Mouse (Mus musculus) inflammation-experienced regulatory T-cells, adult 16 weeks (primary cell): Measurements from ENCODE around the gene Slc36a4. TPM values are rescaled to one million over a fixed set of nuclear protein-coding genes. Genes with fewer than 3 reads are reported as not detected.

ENCODE experiments used
- polyA plus RNA-seq: library from polyadenylated mRNA; unstranded; fragments of 100-300 nt; shearing (Covaris generic); gene quantifications from one replicate; pipeline ENCODE4 v1.2.1, GENCODE M21; 2017

The Slc36a4 gene
- polyA plus RNA-seq: 17.5 TPM

GRCm38 (mm10) chr9:15709599-15710381, at the start of gene Slc36a4:
Gene Slc36a4 (plus strand): TSS chr9:15709738.

Other genes starting within 250 kb of the Slc36a4 start
- gene Smco4, start 216.3 kb upstream of the Slc36a4 start, polyA plus RNA-seq: 24.4 TPM
- 0.51 TPM for gene Deup1, start 81.8 kb upstream of the Slc36a4 start, polyA plus RNA-seq
- not detected for gene Mtnr1b, start 164.8 kb downstream of the Slc36a4 start, polyA plus RNA-seq